Mouse (Mus musculus): ENCODE measurements around the gene Fbln2.

Fbln2 gene

DNA sequence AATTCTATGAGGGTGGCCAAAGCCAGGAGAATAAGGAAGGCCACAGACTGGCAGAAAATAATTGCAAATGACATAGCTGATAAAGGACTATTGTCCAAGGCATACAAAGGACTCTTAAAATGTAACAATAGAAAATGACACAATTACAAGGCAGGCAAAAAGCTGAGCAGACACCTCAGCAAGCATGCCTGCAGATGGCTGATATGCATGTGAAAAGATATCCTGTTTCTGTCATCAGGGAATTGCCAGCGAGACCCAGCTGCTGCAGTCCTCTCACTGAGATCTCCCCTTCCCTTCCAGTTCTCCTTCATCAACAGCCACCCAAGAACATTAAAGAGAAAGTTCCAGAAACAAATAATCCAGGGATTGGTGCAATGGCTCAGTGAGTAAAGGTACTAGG is 66.0 kb downstream of the Fbln2 start:
- DNase-seq (ENCODE audit: extremely low read depth, low read depth), result no peak

DNA sequence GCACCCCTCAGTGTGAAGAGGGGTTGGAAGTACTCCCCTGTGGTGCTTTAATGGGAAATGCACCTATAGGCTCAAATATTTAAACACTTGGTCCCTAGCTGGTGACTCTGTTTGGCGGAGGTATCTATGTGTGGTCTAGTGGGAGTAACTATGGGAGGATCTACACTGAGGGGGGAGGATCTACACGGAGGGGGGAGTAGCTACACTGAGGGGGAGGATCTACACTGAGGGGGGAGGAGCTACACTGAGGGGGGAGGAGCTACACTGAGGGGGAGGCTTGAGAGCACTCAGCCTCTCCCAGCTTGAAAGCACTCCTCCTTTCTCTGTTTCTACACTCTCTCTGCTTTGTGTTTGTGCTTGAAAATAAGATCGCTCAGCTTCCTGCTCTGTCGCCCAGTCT is 67.2 kb downstream of the Fbln2 start:
- DNase-seq (ENCODE audit: extremely low read depth, low read depth), result no peak

DNA sequence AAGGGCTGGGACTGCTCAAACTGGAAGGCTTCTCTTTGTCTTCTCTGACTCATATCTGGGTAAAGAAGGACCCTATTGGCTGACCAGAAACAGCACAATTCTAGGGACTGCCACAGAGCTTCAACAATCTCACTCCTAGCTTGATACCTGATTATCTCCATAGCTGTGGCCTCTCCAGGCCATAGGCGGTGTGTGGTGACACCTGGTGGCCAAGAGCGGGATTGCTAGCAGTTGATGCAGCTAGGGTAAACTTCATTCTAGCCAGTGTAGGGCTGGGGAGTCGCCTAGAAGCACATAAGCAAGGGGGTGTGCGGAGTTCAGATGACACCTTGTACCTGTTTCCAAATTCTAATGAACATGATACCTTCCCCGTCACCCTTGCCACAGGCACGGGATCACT is 69.0 kb downstream of the Fbln2 start:
- DNase-seq (ENCODE audit: extremely low read depth, low read depth), result peak; percentile 41

DNA sequence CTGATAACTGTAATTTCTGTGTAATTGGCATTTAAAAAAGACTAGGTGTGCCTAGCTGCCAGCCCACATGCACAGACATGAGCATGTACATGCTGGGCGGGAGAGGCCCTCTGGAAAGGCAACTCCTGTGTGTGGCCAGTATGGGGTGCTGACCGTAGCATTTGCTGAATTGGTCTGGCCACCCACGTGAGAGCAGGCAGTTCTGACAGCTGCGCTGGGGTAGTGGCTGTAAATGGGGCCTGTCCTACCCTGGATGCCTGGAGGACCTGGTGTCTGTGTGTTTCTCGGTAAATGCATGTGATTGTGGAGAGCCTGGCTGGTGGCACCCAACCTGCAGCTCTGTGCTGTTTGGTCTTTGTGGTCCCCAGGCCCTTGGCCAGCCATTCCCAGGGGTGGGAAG is 69.5 kb downstream of the Fbln2 start:
- DNase-seq (ENCODE audit: extremely low read depth, low read depth), result no peak

GRCm38 (mm10) chr6:91283031-91283430 is 70.8 kb downstream of the Fbln2 start:
- DNase-seq (ENCODE audit: extremely low read depth, low read depth), result no peak

DNA sequence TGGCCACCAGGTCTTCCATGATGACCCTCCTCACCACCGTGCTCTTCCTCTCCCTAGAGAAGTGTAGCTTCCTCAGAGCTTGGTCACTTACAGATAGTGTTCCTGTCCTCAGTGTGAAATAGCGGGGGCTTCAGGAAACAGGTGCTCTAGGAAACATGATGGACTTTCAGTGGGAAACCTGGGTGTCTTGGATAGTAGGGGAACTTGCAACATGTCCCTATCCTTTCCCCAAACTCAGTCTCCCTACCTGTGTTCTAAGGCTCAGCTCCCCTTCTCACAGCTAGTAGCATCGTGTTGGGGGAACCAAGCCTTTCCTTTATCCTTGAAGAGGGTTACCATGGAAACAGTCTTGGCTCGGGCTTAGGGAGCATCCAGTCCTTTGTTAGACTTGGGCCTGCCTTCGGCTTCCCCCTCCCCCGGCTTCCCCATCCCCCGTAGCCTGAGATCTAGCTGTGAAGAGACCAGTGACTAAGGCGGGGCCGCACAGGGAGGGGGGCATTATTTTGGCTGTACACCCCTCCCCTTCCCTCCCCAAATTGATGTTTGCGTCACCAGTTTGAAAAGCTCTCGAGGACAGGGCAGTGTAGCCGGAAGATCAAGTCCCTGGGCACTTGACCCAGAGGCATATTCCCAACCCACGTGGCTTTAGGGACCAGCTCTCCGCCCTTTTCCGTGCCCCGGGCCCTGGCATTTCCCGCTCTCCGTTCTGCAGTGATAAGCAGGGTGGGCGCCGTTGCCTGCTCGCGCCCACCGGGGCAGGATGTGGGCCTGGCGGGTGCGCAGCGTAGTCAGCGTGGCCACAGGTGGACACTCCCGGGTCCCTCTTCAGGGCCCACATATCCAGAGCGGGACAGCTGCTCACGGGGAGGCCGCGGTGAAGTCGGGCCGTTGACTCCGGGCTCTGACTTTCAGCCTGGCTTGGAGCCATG is 72.5 kb downstream of the Fbln2 start:
- DNase-seq (ENCODE audit: extremely low read depth, low read depth), result no peak

- DNase-seq (ENCODE audit: extremely low read depth, low read depth), result no peak
Observed at GRCm38 (mm10) chr6:91285450-91285790, 73.2 kb downstream of the Fbln2 start.

DNA sequence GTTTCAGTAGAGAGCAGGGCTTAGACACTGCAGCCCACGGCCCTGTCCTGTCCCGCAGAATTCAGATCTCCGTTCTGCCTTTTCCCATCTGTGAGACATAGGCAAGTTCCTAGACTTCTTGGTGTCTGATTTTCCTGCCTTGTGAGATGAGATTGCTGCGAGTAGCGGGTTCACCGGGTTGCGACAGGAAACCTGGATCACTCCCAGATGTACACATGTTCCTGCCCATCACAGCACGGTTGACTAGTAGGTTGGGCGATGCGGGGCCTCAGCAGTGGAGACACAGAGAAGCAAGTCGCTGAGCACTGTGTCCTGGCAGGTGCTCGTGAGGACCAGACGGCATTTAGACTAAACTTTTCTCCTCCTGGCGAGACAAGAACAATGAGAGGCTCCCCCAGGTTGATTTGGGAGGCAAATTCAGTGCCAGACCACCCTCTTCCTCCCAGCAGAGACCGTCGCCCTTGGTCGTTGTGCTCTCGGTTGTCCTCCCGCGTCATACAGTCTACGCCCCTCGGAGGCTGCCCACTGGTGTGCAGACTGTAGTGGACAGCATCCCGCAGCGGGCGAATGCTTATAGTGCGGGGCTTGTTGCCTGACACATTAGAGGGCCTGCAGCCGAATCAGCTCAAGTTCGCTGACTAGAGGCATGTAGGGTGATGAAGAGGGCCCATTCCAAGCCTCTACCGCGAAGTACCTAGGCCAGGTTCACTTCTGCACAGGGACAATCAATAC is 73.7 kb downstream of the Fbln2 start:
- DNase-seq (ENCODE audit: extremely low read depth, low read depth), result no peak

GRCm38 (mm10) chr6:91286624-91287023 is 74.4 kb downstream of the Fbln2 start:
- DNase-seq (ENCODE audit: extremely low read depth, low read depth), result peak; percentile 44

- no peak for DNase-seq (ENCODE audit: extremely low read depth, low read depth)
Observed at GRCm38 (mm10) chr6:91287148-91287547, 74.9 kb downstream of the Fbln2 start.

- no peak for DNase-seq (ENCODE audit: extremely low read depth, low read depth)
Observed at GRCm38 (mm10) chr6:91287636-91288035, 75.4 kb downstream of the Fbln2 start.

GRCm38 (mm10) chr6:91288251-91288785 is 76.1 kb downstream of the Fbln2 start:
- no peak for DNase-seq (ENCODE audit: extremely low read depth, low read depth)

GRCm38 (mm10) chr6:91288961-91289360 is 76.7 kb downstream of the Fbln2 start:
- DNase-seq (ENCODE audit: extremely low read depth, low read depth), result no peak

DNA sequence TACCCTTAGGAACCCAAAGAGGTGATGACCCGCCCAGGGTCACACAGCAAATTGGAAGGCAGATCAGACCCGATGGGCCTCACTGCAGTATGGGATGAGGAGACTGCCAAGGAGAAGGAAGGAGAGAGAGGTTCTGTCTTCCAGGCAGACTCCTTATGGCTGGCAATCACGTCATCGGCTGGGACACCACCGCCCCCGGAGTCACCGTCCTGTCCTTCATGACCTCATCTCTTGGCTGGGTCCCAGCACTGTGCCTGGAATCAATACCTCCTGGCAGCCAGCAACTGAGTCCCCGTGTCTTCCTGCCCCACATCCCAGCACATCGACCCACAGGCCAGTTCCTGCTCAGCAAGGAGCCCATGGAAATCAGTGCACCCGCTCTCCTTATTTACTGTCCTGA is 78.7 kb downstream of the Fbln2 start:
- no peak for DNase-seq (ENCODE audit: extremely low read depth, low read depth)

DNA sequence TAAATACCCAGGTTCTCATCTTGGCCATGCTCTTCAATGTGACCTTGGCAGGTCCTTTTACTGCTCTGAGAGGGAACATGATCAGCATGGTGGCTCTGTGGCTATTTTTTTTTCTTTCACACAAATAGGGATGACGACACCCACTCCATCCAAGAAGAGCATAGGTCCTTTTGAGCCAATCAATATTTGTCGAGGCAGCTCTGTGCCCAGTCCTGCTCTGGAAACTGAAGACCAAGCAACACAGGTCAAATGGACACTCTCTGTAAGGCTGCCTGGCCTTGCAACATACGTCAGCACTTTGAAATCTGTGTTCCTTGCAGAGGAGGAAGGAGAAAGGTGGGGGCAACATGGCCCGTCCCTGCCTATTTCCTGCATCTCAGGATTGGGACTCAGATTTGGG is 83.2 kb downstream of the Fbln2 start:
- no peak for DNase-seq (ENCODE audit: extremely low read depth, low read depth)

GRCm38 (mm10) chr6:91298828-91299227 is 86.6 kb downstream of the Fbln2 start:
- DNase-seq (ENCODE audit: extremely low read depth, low read depth), result no peak

- DNase-seq (ENCODE audit: extremely low read depth, low read depth), result no peak
Observed at GRCm38 (mm10) chr6:91300079-91300478, 87.8 kb downstream of the Fbln2 start.

- no peak for DNase-seq (ENCODE audit: extremely low read depth, low read depth)
Observed at GRCm38 (mm10) chr6:91301839-91302238, 89.6 kb downstream of the Fbln2 start.

GRCm38 (mm10) chr6:91302337-91302736 is 90.1 kb downstream of the Fbln2 start:
- no peak for DNase-seq (ENCODE audit: extremely low read depth, low read depth)

- DNase-seq (ENCODE audit: extremely low read depth, low read depth), result no peak
Observed at GRCm38 (mm10) chr6:91304172-91304571, 91.9 kb downstream of the Fbln2 start.

DNA sequence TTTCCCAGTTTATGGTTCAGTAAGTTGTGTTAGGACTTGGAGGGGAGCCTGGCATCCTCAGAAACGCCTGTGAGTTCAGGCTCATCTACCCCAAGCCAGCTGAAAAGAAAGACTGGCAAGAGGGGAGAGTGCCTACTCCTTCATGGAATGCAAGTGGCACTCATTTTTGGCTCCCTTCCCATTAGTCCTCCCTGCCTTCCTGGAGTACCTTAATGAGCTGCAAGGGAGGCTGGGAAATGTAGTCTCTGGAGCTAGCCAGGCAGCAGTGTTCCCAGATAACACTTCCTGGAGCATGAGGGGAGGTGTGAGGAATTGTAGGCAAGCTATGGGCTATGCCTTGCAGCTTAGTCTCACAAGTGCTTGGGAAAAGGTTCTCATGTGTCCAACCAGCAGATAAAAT is 95.7 kb downstream of the Fbln2 start:
- no peak for DNase-seq (ENCODE audit: extremely low read depth, low read depth)

- DNase-seq (ENCODE audit: extremely low read depth, low read depth), result no peak
Observed at GRCm38 (mm10) chr6:91311204-91311603, 98.9 kb downstream of the Fbln2 start.
